Mouse (Mus musculus): ENCODE data around the gene Btf3. TPM values are rescaled to one million over a fixed set of nuclear protein-coding genes. Genes with fewer than 3 reads are reported as not detected.

Btf3 gene
- total RNA-seq, 2 experiments from 2014 or later, result 196 to 221 TPM

DNA sequence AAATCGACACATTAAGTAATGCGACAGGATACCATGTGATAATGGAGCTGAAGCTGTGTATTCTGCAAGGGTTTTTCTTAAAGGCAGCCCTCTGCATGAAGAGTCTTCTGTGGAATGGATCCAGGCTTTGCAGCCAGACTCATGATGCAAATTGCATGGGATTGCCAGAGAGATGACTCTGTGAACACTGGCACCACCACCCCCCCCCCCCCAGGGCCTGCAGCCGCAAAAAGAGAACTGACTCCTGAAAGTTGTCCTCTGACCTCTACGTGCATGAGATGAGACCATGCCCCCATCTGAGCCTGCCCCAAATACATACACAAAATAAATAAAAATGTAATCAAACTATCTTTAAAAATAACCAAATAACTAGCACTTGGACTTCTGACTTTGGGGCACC lies 32.7 kb upstream of the Btf3 start:
- no peak for DNase-seq (ENCODE audit: extremely low spot score in 1 of 2, low spot score in 1 of 2)

GRCm38 (mm10) chr13:98340506-98340905 lies 23.7 kb upstream of the Btf3 start:
- no peak for DNase-seq (ENCODE audit: extremely low spot score in 1 of 2, low spot score in 1 of 2)

GRCm38 (mm10) chr13:98336205-98336604 lies 19.4 kb upstream of the Btf3 start:
- DNase-seq (ENCODE audit: extremely low spot score in 1 of 2, low spot score in 1 of 2), result no peak

DNA sequence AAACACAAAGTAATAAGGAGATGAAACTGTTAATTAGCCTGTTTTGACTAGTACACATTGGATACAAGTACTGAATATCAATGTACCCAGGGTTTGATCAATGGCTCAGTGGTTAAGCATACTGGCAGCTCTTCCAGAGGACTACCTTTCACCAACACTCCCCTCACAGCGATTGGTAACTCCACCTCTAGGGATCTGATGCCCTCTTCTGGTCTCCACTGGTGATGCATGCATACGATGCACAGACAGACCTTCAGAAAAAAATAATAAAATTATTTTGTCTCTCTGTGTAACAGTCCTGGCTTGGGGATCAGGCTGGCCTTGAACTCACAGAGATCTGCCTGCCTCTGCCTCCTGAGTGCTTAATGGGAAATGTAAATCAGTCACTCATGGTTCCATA lies 15.3 kb upstream of the Btf3 start:
- DNase-seq (ENCODE audit: extremely low spot score in 1 of 2, low spot score in 1 of 2), result peak in 1 of 2 experiments; percentile 49

DNA sequence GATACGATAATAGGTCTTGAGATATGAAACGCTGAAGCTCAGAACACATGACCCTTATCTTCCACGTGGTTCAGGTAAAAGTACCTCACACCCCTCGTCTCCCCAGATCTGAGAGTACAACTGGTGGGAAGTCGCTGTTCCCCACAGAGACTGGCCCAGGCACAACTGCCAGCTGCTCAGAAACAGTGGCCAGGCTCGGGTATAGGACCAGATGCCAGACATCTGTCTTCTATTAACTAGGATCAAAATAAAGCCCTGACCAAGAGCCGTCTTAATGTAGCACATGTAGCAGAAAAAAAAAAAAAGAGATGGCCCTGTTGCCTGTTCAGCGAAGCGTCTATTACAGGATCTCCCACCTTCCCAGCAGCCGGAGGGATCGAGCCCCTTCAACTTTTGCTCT lies 8.2 kb upstream of the Btf3 start:
- no peak for DNase-seq (ENCODE audit: extremely low spot score in 1 of 2, low spot score in 1 of 2)

GRCm38 (mm10) chr13:98317911-98318310 lies 1.1 kb upstream of the Btf3 start:
- no peak for DNase-seq (ENCODE audit: extremely low spot score in 1 of 2, low spot score in 1 of 2)

GRCm38 (mm10) chr13:98317246-98317677 lies 456 bp upstream of the Btf3 start:
- no peak for DNase-seq (ENCODE audit: extremely low spot score in 1 of 2, low spot score in 1 of 2)

DNA sequence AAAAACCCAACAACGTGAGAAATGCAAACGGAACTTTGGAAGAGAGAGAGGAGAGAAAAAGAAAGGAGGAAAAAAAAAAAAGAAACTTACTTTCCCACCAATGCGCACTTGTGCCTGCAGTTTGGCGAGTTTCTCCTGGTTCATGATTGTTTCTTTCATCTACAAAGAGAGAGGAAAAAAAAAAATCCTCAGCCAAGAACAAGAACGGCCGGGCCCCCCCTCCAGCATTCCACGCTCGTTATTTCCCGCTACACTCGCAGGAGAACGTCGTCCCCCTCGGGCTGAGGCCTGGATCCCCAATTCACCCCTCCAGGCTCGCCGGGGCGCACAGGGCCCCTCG lies 696 bp downstream of the Btf3 start:
- no peak for DNase-seq (ENCODE audit: extremely low spot score in 1 of 2, low spot score in 1 of 2)

- no peak for DNase-seq (ENCODE audit: extremely low spot score in 1 of 2, low spot score in 1 of 2)
These were observed 1.7 kb downstream of the Btf3 start for GRCm38 (mm10) chr13:98315124-98315523.

DNA sequence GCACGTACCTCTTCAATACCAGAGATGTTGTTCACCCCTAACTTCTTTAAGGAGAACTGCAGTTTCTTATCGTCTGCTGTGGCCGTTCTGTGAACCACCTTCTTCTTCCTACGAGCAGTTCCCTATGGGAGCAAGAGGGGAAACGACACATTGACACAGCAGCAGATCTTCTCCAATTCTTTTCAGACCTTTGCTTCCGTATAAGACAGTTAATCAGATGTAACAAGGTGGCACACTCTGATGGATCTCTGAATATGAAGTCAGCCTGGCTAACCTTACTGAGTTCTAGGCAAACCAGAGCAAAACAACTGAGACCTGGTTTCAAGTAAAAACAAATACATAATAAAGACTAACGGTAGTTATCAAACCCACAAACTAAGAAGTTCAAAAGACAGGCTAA lies 3.2 kb downstream of the Btf3 start:
- no peak for DNase-seq (ENCODE audit: extremely low spot score in 1 of 2, low spot score in 1 of 2)

GRCm38 (mm10) chr13:98311597-98311996 lies 5.2 kb downstream of the Btf3 start:
- no peak for DNase-seq (ENCODE audit: extremely low spot score in 1 of 2, low spot score in 1 of 2)

DNA sequence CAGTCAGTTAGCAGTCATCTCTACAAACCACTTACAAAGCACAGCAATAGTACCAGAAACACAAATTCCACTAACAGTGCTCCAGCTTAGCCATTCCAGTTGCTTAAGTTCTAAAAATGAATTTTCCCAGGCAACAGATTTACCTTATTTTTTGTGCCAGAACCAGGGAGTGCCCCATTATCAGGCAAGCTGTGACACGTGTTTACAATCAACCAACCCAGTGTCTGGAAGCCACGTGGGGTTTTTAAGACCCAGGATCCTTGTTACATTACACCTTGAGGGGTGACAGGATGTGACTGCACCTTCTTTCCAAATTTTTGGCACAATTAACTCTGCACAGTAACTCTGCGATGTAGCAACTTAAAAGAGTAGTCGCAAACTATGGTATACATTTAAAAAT lies 8.1 kb downstream of the Btf3 start:
- DNase-seq (ENCODE audit: extremely low spot score in 1 of 2, low spot score in 1 of 2), result no peak

- no peak for DNase-seq (ENCODE audit: extremely low spot score in 1 of 2, low spot score in 1 of 2)
These were observed 8.8 kb downstream of the Btf3 start for GRCm38 (mm10) chr13:98308004-98308403.

- no peak for DNase-seq (ENCODE audit: extremely low spot score in 1 of 2, low spot score in 1 of 2)
These were observed 9.8 kb downstream of the Btf3 start for GRCm38 (mm10) chr13:98306852-98307475.

GRCm38 (mm10) chr13:98306393-98306792 lies 10.4 kb downstream of the Btf3 start:
- DNase-seq (ENCODE audit: extremely low spot score in 1 of 2, low spot score in 1 of 2), result no peak

- no peak for DNase-seq (ENCODE audit: extremely low spot score in 1 of 2, low spot score in 1 of 2)
These were observed 11.5 kb downstream of the Btf3 start for GRCm38 (mm10) chr13:98305257-98305656.

DNA sequence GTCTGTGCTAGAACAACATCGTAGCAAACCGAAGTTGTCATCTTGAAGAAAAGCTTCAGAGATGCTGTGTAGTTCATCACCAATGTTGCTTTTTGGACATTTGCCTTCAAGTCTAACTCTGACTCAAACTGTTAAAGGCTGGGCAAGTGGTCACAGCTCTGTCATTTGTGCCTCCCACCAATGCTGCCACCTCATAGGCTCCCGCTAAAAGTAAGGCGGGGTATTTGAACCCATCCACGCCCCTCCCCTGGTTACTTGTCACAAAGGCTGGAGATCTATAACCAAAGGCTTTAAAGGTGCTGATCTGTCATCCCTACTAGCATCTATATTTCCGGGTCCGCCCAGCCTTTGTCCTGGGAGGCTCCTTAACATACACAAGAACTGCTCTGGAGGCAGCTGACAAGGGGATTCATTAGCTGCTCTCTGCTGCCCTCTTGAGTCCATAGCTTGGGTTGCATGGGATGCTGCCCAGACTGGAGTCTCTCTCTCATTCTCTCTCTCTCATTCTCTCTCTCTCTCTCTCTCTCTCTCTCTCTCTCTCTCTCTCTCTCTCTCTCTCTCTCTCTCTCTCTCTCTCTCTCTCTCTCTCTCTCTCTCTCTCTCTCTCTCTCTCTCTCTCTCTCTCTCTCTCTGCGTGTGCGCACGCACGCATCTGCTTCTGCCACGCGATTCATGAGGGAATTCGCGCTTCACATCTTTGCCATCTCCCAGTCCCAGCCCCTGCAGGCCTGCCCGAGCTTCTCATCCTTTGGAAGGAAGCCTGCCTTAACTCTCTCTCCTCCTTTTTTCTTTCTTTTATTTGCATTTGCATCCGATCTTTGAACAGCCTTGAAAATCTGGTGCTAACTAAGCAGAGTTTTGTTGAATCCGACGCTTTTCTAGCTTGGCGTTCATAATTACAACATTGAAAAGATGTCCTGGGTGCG lies 17.7 kb downstream of the Btf3 start:
- DNase-seq (ENCODE audit: extremely low spot score in 1 of 2, low spot score in 1 of 2), result peak; percentile 64 to 87

- no peak for DNase-seq (ENCODE audit: extremely low spot score in 1 of 2, low spot score in 1 of 2)
These were observed 18.8 kb downstream of the Btf3 start for GRCm38 (mm10) chr13:98297883-98298482.

- no peak for DNase-seq (ENCODE audit: extremely low spot score in 1 of 2, low spot score in 1 of 2)
These were observed 20.7 kb downstream of the Btf3 start for GRCm38 (mm10) chr13:98296072-98296471.

DNA sequence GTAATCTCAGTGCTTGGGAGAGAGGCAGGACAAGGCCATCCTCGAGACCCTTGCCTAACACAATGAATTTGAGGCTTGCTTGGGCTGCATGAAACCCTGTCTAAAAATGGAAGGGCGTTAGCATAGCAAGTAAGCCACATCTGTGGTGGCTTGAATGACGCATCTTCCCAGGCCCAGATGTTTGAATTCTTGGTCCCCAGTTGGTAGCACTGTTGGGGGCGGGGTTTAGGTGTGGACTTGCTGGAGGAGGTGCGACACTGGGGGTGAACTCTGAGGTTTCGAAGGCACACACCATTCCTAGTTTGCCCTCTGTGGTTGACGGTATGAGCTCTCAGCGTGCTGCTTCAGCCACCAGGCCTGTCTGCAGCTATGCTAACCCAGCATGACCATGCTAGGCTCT lies 25.1 kb downstream of the Btf3 start:
- DNase-seq (ENCODE audit: extremely low spot score in 1 of 2, low spot score in 1 of 2), result no peak

DNA sequence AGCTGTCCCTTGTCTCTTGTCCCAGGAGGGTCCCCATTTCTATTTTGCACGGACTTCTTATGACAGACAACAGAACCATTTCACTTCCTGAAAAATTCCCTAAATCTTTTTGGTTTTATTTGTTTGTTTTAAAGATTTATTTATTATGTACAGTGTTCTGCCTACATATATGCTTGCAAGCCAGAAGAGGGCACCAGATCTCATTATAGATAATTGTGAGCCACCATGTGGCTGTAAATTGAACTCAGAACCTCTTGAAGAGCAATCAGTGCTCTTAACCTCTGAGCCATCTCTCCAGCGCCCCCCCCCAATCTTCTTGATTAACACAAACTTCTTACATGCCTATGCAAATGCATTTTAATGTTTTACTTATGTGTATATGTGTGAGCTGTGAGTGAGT lies 26.1 kb downstream of the Btf3 start:
- no peak for DNase-seq (ENCODE audit: extremely low spot score in 1 of 2, low spot score in 1 of 2)
